Mouse (Mus musculus) spleen, adult 18-20 months (tissue): ENCODE results near the gene Cirbp.
"Not testable (repeated sequence)": the region's sequence is repeated elsewhere in the genome, so short reads cannot be mapped to it uniquely, and the experiment has no call there.

Experiments
- DNase-seq, 2 experiments: peaks; one replicate each; pipeline ENCODE4 v3.0.0; 2022; ENCODE audit warnings: mixed read lengths in 2 of 2

The Cirbp gene

GRCm38 (mm10) chr10:80164998-80165344 lies 814 bp upstream of the Cirbp start:
- peak; percentile 94 to 95 for DNase-seq

- DNase-seq, result not testable (repeated sequence)
These were observed 351 bp downstream of the Cirbp start for GRCm38 (mm10) chr10:80166136-80166535.

DNA sequence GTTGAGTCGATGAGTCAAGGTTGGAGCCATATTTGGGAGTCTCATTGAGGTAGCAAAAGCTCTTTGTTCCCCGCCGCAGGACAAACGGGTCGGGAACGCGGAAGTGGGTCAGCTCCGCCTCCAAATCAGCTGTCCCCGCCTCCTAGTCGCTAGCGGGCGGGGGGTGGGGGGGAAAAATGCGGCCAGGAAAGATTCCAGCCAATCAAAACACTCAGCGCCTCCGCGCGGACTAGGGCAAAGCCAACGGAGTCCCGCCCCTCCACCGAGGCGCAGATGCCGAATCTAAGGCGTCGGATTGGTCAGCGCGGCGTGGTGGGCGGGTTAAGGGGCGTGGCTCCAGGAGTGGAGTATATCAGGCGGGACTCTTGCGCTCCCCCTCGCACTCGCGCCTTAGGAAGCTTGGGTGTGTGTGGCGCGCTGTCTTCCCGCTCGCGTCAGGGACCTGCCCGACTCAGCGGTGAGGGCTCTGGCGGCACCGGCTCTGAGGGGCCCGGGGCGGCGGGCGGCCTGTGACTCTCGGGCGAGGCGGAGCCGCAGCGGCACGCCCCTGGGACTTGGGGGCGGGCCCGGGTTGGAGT lies 1.8 kb downstream of the Cirbp start:
- peak; percentile 98 to 99 for DNase-seq

DNA sequence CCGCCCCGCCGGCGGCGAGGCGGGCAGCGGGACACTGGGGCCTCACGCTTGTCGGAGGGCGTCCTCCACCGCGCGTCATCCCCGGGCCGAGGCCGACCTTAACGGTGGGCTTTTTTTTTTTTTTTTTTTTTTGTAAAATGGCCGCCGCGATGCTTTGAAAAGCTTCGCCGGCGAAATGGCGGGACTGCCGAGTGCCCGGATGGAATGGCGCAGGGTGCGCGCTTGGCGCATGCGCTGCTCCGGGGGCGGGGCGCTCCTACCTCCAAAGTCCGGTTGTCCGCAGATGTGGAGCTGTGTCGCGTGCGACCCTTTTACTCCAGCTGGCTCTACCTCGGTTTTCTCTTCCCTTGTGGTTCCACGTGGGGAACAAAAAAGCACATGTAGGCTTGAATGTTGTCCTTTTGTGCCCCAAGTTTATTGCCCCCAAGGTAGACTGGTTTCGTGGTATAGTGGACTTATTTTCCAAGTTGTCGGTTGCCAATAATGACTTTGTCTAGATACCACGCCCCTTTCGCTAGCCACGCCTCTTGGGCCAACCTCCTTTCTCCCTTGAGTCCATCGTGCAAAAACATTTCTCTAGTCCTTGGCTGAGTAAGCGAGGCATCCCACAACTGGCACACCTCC lies 2.4 kb downstream of the Cirbp start:
- DNase-seq, result peak; percentile 83 to 87

- DNase-seq, result no peak
These were observed 3.3 kb downstream of the Cirbp start for GRCm38 (mm10) chr10:80169070-80169469.

DNA sequence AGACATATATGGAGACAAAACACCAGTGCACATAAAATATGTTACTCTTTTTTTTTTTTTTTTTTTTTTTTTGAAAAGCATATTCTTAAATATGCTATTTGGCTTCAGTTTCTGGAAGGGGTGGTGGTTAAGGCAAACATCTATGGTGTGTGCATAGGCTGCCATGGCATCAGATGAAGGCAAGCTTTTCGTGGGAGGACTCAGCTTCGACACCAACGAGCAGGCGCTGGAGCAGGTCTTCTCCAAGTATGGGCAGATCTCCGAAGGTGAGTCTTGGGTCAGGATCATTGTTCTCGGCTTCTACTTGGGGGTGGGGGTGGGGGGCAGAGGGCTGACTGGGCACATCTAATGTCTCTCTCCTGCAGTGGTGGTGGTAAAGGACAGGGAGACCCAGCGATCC lies 3.9 kb downstream of the Cirbp start:
- no peak for DNase-seq

DNA sequence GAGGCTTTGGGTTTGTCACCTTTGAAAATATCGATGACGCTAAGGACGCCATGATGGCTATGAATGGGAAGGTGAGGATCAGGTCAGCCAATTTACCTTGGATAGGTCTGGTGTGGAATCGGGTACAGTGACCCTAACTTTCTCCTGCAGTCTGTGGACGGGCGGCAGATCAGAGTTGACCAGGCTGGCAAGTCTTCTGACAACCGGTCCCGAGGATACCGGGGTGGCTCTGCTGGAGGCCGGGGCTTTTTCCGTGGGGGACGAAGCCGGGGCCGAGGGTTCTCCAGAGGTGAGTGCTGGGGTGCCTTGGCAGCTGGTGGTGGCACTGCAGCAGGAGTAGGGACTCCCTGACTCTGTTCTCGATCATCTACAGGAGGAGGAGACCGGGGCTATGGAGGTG lies 4.3 kb downstream of the Cirbp start:
- DNase-seq, result no peak

GRCm38 (mm10) chr10:80170601-80171021 lies 4.8 kb downstream of the Cirbp start:
- no peak for DNase-seq

DNA sequence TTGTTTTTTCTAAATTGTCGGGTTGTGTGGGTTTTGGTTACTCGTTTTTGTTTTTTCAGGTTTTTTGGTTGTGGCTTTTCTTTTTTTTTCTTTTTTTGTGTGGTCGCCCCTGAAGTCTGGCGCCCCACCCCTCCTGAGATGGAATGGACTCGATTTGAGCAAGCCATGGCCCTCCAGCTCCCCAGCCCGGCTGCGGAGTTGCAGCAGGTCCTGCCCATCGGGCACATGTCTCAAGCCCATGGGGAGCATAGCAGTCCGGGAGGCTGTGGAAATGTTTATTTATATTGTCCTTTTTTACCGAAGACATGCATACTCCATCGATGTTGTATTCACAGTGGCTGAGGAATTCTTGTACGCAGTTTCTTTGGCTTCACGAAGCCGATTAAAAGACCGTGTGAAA lies 5.5 kb downstream of the Cirbp start:
- DNase-seq, result no peak

- DNase-seq, result peak in 1 of 2 experiments; percentile 28
These were observed 6.2 kb downstream of the Cirbp start for GRCm38 (mm10) chr10:80171760-80172526.

- peak; percentile 84 to 89 for DNase-seq
These were observed 6.9 kb downstream of the Cirbp start, which contains the start of gene 1600002K03Rik for GRCm38 (mm10) chr10:80172527-80173292. 1600002K03Rik (plus strand) TSS chr10:80172944.

GRCm38 (mm10) chr10:80173358-80173757 lies 7.6 kb downstream of the Cirbp start:
- DNase-seq, result no peak

- no peak for DNase-seq
These were observed 8.3 kb downstream of the Cirbp start for GRCm38 (mm10) chr10:80173955-80174640.

DNA sequence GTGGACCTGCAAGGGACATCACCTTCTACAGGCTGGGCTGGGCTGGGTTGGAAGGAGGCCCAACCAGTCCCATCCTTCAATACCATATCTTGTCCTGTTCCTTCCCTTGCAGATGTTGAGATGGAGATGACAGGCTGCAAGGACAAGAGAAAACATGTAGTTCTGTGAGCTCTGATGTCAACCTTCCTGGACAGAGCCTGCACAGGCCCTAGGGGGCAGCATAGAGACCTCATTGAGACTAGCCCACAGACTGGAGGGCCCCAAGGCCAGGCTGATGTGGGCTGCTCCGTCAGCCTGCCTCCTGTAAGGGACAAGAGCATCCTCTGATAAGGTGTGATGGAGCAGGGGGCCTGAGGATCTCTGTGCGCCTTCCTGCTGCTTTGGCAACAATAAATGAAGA lies 8.9 kb downstream of the Cirbp start:
- DNase-seq, result peak in 1 of 2 experiments; percentile 58

GRCm38 (mm10) chr10:80175536-80176269 lies 9.9 kb downstream of the Cirbp start:
- no peak for DNase-seq

- DNase-seq, result no peak
These were observed 10.6 kb downstream of the Cirbp start for GRCm38 (mm10) chr10:80176270-80176834.

DNA sequence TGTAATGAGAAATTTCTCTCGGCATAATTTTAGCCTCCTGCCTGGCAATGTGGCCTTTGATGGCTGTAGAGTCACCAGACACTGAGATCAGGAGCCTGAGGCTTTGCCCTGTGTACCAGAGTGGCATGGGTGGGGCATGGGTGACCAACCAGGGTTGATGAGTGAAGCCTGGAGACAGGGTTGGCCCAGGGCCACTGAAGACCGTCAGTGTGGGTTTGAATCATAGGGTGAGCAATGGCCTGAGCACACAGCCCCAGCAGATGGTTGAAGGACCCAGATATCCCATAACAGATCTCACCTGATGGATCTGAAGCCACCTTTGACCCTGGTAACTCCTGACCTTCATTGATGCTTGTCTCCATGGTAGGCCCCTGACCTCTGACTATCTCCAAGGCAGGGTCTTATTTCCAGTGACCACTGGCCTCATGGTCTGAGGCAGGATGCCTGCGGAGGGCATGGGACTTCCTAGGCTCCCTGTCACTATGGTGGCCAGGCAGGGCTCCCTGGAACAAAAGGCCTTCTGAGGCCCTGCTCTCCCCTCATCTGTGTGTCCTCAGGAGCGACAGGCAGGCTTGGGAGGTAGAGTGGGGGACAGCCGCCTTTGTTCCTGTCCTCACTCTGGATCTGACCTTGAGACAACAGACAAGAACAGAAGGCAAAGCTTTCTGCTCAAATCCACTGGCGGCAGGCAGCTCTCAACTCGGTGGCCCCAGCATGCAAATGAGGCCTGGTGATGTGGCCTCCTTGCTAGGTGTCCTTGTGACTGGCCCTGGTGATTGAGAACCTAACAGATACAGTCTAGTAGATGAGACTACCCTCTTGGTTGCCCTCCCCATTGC lies 11.9 kb downstream of the Cirbp start:
- no peak for DNase-seq

- no peak for DNase-seq
These were observed 13.6 kb downstream of the Cirbp start, which contains the start of gene Efna2 for GRCm38 (mm10) chr10:80179068-80180051. Efna2 (plus strand) TSS chr10:80179482.

- DNase-seq, result no peak
These were observed 14.5 kb downstream of the Cirbp start for GRCm38 (mm10) chr10:80180288-80180687.
